Mouse (Mus musculus): ENCODE data around the gene Tm7sf3.
"Not testable (repeated sequence)": the region's sequence is repeated elsewhere in the genome, so short reads cannot be mapped to it uniquely, and the experiment has no call there.

Tm7sf3 gene

DNA sequence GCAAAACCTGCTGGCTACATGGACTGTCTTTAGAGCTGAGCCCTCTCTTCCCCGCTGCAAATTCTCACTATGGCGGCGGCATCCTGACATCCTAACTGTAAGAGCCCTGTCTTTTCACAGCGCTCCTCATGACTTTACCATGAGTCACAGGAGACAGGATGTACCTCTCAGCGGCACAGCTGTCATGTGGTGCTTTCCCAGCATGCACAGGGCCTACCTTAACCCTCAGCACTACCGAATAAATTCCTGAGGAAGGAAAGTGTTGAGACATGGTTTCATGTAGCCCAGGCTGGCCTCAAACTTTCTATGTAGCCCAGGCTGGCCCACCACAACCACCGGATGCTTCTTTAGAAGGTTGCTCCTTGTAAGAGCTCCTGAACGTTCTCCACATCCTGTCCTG lies 26.7 kb downstream of the Tm7sf3 start:
- in situ Hi-C loops (cut with MboI, MseI), result no loop called here

DNA sequence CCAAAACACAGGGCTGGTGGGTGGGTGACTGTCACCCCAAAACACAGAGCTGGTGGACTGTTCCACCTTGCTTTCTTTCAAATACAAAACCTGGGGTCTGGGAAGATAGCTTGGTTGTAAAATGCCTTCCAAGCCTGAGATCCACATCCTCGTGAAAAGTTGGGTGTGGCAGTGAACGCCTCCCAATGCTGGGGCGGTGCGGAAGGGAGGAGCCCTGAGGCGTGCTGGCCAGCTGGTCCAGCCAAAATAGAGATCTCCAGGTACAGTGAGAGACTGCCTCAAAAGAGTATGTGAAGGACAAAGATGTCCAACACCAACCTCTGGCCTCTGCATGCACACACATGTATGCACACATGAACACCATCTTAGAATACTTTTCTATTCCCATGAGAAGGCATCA lies 28.1 kb downstream of the Tm7sf3 start:
- in situ Hi-C loops (cut with MboI, MseI), result no loop called here

DNA sequence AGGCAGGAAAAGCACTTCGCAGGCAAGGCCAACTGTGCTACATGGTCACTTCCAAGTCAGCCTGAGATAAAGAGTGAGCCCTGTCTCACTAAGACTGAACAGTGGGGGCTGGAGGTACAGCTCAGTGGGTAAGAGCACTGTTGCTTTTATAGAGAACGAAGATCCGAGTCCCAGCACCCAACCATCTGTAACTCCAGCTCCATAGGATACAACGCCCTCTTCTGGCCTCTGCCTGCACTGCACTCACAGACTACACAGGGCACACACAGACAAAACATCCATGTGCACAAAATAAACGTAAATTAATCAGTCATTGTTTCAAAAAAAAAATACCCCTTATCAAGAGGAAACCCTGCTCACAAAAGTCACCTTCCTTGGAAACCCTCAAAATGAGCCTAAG lies 28.7 kb downstream of the Tm7sf3 start:
- in situ Hi-C loops (cut with MboI, MseI), result no loop called here

DNA sequence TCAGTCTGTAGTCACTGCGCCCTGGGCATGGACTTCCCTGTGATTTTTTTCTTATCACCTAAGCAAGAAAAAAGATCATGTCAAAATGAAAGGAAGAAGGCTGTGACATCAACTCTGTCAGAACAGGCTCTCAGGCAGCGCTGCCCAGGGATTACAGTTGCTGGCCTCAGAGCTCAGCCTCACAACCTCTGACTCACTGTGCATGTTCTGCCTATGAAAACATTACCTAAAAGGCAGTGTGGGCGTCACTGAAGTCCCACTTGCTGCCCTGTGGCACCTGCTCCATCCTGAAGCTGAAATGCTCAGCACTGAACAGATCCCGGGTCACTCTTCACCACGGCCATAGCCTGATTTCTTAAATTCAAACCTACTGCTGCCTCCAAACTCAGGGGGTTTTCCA lies 29.9 kb downstream of the Tm7sf3 start:
- in situ Hi-C loops (cut with MboI, MseI), result no loop called here

DNA sequence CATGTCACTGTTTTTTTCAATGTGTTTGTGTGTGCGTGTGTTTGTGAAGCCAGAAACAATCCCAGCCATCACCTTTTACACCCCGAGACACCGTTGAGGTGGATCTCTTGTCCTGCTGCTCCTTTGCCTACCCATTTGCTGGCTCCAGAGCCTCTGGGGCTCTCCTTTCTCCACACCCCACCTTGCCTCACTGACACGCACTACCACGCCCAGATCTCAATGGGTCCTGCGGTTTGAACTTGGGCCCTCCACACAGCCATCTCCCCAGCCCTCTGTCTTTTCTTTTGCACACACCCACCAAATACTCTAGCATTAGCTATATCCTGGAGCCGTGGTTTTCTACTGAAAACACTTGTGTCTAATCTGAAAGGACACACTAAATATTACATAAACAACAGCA lies 30.7 kb downstream of the Tm7sf3 start:
- in situ Hi-C loops (cut with MboI, MseI), result no loop called here

DNA sequence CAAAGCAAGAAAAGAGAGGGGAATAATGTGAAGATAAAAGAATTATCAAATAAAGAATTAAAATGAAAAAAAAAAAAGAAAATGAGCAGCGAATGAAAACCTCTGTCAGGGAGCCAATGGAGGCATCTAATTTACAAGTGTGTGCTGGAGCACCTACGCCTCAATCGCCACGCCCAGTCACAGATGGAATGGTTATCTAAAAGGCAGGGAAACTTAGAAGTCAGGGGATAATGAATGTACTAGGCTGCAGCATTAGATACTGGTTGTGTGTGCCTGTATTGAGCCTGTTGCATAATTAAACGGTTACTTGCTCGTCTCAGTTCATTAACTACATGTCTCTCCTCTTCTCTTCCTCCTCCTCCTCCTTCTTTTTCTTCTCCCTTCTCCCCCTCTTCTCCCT lies 31.2 kb downstream of the Tm7sf3 start:
- in situ Hi-C loops (cut with MboI, MseI), result no loop called here

DNA sequence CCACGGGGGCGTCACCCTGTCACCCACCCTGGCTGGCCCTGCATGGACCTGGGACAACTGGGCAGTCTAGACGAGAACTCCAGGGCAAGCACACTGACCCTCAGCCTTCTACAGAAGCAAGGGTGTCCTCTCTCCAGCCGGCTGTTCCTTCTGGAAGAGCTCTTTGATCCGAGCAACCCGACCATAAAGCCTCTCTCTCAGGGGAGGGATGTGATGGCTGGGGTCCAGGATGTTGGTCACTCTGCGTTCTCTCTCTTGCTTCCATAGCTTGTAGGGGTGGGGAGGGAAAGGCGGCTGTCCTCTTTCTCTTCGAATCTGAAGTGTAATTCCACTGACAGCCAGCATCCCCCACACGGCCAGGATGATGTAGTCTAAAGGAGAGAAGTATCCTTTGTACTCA lies 39.0 kb downstream of the Tm7sf3 start:
- in situ Hi-C loops (cut with MboI, MseI), result no loop called here

DNA sequence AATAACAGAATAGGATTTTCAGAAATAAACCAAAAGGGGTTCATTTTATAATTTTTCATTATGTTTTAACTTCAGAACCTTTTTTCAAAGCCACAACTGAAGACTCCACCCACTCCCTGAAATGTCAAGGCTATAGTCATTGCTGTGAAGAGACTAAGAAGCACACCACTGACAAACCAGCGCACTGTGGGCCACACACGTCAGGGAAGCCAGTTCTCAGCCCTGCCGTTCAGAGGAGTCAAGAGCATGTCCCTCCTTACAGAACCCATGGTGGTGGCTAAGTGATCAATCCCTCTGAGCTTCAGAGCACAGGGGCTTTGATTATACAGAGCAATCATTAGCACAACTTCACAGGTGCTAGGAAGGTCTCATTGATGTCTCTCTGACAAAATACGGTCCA lies 40.0 kb downstream of the Tm7sf3 start:
- in situ Hi-C loops (cut with MboI, MseI), result no loop called here

DNA sequence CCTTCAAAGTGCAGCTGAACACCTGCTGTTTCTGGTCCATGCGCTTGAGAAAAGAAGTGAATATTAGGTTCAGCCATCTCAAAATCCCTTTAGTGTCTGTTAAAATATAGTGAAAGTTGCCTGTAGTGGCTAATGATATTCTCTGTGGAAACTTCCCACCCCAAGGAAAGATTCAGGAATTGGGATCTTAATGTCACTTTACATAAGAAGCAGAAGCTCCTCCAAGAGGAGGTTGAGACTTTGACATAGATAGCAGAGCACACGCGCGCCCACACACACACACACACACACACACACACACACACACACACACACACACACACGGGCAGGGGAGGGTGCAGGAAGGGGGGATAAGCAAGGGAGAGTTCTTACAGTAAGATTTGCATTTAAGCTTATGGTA lies 57.5 kb downstream of the Tm7sf3 start:
- in situ Hi-C loops (cut with MboI, MseI), result no loop called here

DNA sequence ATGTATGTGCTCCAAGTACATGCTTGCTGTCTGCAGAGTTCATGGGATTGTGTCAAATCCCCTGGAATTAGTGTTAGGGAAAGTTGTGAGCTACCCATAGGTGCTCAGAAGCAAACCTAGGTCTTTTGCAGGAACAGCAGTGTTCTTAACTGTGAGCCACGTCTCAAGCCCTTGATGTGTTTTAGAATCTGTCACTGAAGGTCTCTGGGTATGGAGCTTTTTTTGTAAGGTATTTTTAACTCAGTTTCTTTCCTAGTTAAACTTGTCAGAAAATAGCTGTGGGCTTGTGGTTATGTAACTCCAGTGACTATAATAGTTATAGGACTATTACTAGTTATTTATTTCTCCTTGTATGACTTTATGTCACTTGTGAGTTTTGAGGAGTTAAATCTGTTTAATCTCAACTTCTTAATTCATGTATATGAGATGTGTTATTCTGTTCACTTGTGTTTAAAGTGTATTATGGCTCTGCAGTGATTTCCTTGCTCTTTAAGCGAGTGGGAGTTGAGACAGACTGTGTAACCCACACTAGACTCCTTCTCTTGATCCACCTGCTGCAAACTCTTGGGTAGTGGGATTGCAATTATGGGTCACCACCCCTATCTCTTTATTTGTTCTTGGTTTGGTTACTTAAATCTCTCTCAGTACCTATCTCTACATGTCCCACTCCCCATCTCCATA lies 59.1 kb downstream of the Tm7sf3 start:
- in situ Hi-C loops (cut with MboI, MseI), result no loop called here

DNA sequence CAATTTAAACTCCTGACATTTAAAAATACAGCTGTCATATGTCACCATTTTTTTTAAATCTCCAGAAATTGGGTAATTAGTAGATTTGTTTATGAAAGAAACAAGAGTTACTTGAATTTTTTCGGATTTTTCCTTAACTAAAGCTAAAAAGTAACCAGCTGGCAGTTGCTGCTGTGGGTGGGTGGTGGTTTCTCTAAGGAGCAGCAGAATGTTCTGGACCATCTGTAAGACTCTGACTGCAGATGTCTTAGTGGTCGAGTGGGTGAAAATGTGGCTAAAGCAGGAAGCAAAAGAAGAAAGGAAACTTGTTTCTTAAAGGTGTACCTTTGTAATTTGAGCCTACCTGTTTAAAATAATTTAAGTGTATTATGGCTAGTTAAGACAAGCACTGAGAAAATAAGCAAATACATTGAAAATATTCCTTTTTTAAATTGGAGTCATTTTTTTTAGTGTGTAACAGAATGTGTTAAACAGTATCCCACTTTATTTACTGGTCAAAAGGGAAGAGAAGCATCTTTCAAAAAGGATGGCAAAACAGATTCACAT lies 62.2 kb downstream of the Tm7sf3 start:
- in situ Hi-C loops (cut with MboI, MseI), result no loop called here

DNA sequence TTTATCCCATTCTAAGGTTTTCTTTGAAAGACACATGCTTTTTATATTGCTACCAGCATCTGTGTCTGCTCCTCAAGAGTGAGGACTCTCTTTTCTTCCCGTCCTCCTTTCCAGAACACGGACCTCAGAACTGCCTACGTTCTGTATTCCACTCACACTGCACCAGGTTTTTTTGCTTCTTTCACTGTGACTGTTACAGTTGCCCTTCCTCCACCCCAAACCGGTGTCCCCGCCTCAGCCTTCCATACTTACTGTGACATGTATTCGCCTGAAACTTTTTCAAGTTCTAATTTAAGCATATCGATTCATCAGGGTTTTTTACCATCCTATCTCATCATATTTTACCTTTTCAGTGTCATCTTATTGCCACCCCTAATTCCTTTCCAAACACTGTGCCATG lies 64.0 kb downstream of the Tm7sf3 start:
- in situ Hi-C loops (cut with MboI, MseI), result no loop called here

DNA sequence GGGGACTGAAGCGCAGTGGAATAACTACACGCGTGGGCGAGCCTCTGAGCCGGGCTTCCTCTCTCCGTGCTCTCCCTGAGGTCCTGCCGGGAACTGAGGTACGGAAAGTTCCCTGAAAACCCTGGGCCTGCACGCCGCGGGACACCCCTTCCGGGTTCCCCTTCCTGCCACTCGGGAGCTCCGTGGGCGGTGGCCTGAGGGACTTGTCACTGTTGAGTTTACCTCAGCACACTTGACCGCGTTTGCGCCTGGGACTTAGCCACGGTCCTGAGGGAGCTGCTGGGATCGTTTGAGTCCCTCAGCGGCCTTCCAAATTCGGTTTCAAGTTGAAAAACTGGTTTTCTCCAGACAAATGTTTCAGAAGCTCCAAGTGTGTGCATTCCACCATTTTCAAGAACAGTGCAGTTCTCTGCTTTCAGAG lies 64.5 kb downstream of the Tm7sf3 start:
- in situ Hi-C loops (cut with MboI, MseI), result no loop called here

DNA sequence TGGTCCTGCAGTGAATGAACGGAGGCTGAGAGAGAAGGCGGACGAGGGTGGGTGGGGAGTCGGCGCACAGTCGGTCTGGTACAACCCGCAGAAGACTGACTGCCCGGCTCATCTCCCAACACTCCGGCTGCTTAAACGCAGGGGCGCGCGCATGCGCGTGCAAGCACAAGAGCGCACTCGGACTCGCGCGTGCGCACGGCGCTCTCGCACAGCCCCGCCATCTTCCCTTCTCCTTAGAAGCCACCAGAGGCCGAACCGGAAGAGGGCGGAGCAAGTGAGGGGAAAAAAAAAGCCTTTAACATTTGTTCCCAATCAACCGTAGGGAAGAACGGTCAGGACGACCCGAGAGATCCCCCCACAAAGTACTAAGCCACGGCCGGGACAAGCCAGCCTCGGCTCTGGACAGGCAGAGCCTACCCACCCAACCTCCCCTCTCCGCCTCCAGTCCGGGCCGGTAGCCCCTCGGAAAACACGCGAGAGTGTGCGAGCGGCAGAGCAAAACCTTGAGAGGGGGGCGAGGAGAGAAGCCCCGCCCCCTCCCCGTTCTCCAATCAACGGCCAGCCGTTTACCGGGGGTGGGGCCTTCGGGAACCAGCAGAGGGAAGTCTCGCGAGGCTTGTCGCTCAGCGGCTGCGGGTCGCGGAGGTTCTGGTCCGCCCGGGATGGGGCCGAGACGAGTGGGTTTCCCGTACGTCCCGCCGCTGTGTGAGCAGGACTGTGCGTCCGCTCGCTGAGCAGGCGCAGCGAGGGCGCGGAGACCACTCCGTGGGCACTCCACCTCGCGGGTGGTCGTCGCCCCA lies 65.1 kb downstream of the Tm7sf3 start, which contains the start of gene Ints13:
Gene Ints13 (minus strand): TSS at position 526 of the 800 bp plus-strand sequence.
- in situ Hi-C loops (cut with MboI, MseI), result no loop called here

DNA sequence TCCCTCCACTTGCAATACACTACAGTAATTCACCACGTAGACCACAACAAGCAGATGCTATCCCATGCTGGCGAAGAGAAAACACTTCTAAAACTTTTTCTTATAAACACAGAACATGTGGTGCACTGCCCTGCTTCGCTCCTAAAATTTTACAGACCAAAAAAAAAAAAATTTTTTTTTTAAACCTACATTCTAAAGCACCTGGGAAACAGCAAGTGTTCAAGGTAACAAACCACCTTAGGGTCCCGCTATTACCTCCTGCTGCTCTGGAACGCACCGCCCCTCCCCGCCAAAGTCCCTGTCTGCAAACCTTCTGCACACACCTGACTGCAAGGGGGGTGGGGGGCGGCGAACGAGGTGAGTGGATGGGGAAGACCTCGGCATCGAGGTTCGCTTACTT lies 65.7 kb downstream of the Tm7sf3 start, which contains the start of gene Fgfr1op2:
Gene Fgfr1op2 (plus strand): TSS at position 301 of the 400 bp plus-strand sequence.
- in situ Hi-C loops (cut with MboI, MseI), result no loop called here

DNA sequence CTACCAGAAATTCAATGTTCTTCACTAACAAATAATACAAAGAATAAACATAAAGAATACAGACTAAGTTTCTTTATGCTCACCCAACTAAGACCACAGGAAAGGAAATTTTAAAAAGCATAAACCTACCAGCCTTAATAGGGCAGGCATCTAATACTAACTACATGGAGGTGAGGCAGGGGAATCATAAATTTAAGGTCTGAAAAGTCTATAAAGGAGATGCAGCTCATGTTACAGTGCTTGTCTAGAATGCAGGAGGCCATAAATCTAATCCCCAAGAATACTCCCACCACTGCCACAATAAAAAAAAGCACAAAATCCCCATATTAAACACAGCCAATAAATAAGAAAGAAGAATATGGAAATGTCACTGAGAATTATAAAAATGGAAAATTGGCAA lies 70.6 kb downstream of the Tm7sf3 start:
- in situ Hi-C loops (cut with MboI, MseI), result no loop called here

DNA sequence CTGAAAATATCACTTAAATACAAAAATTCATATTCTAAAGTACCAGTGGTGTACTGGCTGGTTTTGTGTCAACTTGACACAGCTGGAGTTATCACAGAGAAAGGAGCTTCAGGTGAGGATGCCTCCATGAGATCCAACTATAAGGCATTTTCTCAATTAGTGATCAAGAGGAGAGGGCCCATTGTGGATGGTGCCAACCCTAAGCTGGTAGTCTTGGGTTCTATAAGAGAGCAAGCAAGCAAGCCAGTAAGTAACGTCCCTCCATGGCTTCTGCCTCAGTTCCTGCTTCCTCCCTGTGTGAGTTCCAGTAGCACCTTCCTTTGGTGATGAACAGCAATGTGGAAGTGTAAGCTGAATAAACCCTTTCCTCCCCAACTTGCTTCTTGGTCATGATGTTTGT lies 80.2 kb downstream of the Tm7sf3 start:
- in situ Hi-C loops (cut with MboI, MseI), result not testable (repeated sequence)

All from regulatory T cell (primary cell).